Mouse (Mus musculus) ES-Bruce4 (cell line): ENCODE measurements around the gene Hist1h4f.

ENCODE experiments used
- CTCF ChIP-seq: IDR thresholded peaks from one replicate; pipeline ENCODE4 v1.8.1; 2011; ENCODE audit warnings: low read depth, low read length
- POLR2A ChIP-seq: IDR thresholded peaks from one replicate; pipeline ENCODE4 v1.8.1; 2011; ENCODE audit warnings: low read length; ENCODE audit not compliant: insufficient read depth

DNA sequence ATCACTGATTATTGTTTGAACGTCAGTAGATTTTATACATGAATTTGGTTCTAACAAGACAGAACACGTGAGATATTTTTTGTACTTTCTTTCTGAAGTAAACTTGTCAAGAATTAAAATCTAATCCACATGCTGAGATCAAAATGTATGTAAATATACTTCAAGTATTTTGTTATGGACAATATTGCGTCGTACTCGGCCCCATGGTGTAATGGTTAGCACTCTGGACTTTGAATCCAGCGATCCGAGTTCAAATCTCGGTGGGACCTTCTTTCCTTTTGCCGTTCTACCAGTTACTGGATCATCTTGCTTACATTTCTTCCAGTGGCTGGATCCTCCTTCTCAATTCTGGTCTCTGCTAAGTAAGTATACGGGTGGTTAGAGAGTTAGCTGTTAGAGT, 32.0 kb downstream of the Hist1h4f start:
- TF ChIP-seq CTCF (no peak), POLR2A (no peak)
